Comparison of ENCODE assay signal across 10 mouse cellular contexts in the genomic region with DNA sequence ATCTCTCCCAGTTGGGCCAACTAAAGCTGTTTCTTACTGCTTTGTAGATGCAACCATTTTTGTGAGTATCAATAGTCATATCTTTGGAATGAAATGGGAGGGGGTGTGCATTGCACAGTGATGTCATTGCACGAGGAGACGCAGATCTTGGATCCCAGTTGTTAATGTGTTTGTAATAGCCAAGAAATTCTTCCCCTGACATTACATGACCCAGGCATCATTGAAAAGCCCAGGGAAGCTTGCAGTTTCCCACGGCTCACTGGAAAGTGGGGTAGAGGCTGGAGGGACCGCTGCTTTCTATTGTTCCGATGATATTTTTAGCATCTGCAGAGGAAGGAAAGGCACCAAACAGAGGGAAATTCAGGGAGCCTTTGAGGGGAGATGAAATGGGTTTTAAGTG. TPM values are rescaled to one million over a fixed set of nuclear protein-coding genes. Genes with fewer than 3 reads are reported as not detected.
DNase-seq lines count a peak whose midpoint lies in the region; ATAC-seq and TF ChIP-seq lines count a peak whose summit lies in the region.
"Had no signal": no experiment of that assay in that cellular context is flagged by ENCODE, and none has a peak within 500 bp of the region (broad histone marks: within the 10 kb centered on the region; RNA-seq: fewer than 3 reads in every experiment).

No protein-coding gene starts in this region.

- peak overlapping the region; percentile 92 for H3K27ac ChIP-seq in cortical plate, adult 2 months (ENCODE audit: insufficient read depth, low read length)
- no peak overlapping the region for H3K27ac ChIP-seq in heart, embryonic 11.5 days (ENCODE audit: low read depth, low read length)
- H3K27ac ChIP-seq in midbrain, embryonic 10.5 days (replicated peaks), result peak overlapping the region; percentile 28; the same call in 1 of the 2 replicates
- H3K27ac ChIP-seq: liver, embryonic 14.5 days had no signal

- H3K36me3 ChIP-seq in heart, embryonic 11.5 days (ENCODE audit: control insufficient read depth, insufficient read depth, low read length), result no peaks in the 10 kb centered on the region
- no peaks in the 10 kb centered on the region for H3K36me3 ChIP-seq in midbrain, embryonic 10.5 days

- H3K4me2 ChIP-seq in heart, embryonic 11.5 days, result peak overlapping the region; percentile 51

- peak; percentile 27; the same call in 1 of the 2 replicates for TF ChIP-seq POLR2A in cortical plate, adult 2 months (IDR thresholded peaks at IDR 0.05; ENCODE audit: extremely low read depth, insufficient read depth, low read length)

- no peak for TF ChIP-seq CTCF in cortical plate, adult 2 months (IDR thresholded peaks at IDR 0.05; ENCODE audit: extremely low read depth, insufficient read depth, low read length)

- H3K4me3 ChIP-seq in cortical plate, adult 2 months (ENCODE audit: insufficient read depth, low read length), result peak overlapping the region; percentile 42
- 0 out of 2 replicates have a peak overlapping the region, but pooled peaks have one; percentile 5 for H3K4me3 ChIP-seq in heart, embryonic 11.5 days (ENCODE audit: low read depth, low read length)
- H3K4me3 ChIP-seq in midbrain, embryonic 10.5 days, result no peak overlapping the region
- H3K4me3 ChIP-seq: erythroblast, embryonic 14.5 days had no signal

- peaks cover 7% of the 10 kb centered on the region; the same call in 1 of the 2 replicates for H3K4me1 ChIP-seq in cortical plate, adult 2 months (ENCODE audit: control insufficient read depth, insufficient read depth, low read length)
- H3K4me1 ChIP-seq in heart, embryonic 11.5 days (ENCODE audit: control insufficient read depth, insufficient read depth, low read length), result peaks cover 11% of the 10 kb centered on the region
- H3K4me1 ChIP-seq in midbrain, embryonic 10.5 days, result peaks cover 22% of the 10 kb centered on the region; the same call in 1 of the 2 replicates

- no peak for ATAC-seq in heart, embryonic 11.5 days (replicated peaks; ENCODE audit: insufficient number of reproducible peaks, low FRiP score, low TSS enrichment)

- WGBS in heart, embryonic 11.5 days (ENCODE audit: insufficient replicate concordance), result 33% methylated on average over 5 of the region's 5 CpGs
- 75% methylated on average over 5 of the region's 5 CpGs for WGBS in midbrain, embryonic 10.5 days

- DNase-seq in kidney, postnatal 10 days, result peak; percentile 20
- no peak for DNase-seq in kidney, adult 8-10 months
- no peak for DNase-seq in midbrain, embryonic 10.5 days (ENCODE audit: low spot score)
- DNase-seq in adrenal gland, postnatal 4 days (ENCODE audit: low spot score in 2 of 2), result no peak
- no peak for DNase-seq in adrenal gland, adult 18-20 months (ENCODE audit: low spot score in 2 of 2)
- no peak for DNase-seq in spleen, postnatal 4 days (ENCODE audit: low spot score in 2 of 2)

- H3K27me3 ChIP-seq in heart, embryonic 11.5 days (ENCODE audit: control insufficient read depth, insufficient read depth, low read length), result no peaks in the 10 kb centered on the region
- H3K27me3 ChIP-seq in midbrain, embryonic 10.5 days (ENCODE audit: low read depth, poor library complexity, severe bottlenecking), result no peaks in the 10 kb centered on the region

- H3K9ac ChIP-seq in heart, embryonic 11.5 days (ENCODE audit: low read depth, low read length), result peak overlapping the region; percentile 16; the same call in 1 of the 2 replicates
- H3K9ac ChIP-seq: liver, embryonic 14.5 days had no signal

- H3K9me3 ChIP-seq in heart, embryonic 11.5 days (replicated peaks; ENCODE audit: control insufficient read depth, low read length), result no peaks in the 10 kb centered on the region
- H3K9me3 ChIP-seq in midbrain, embryonic 10.5 days (replicated peaks), result no peaks in the 10 kb centered on the region

RNA-seq across cellular contexts. Expression of a gene that starts 25.8 kb away (rescaled TPM):
- 0.13 and 0.21 TPM in 2 replicates for polyA plus RNA-seq in cortical plate, adult 2 months (2012; rRNA removed)
- polyA plus RNA-seq in heart, embryonic 11.5 days (2014; fragmentation: Nextera tagmentation; extraction: Ambion mirVana), result 0.09 TPM in 1 of 2 replicates, not detected in the other
- not detected in 2 replicates for polyA plus RNA-seq in midbrain, embryonic 10.5 days (2016; fragmentation: Nextera tagmentation; extraction: Ambion mirVana)
- not detected for total RNA-seq in adrenal gland, postnatal 4 days (2021)
- not detected for total RNA-seq in adrenal gland, adult 18-20 months (2021)
- polyA plus RNA-seq: erythroblast, embryonic 14.5 days; liver, embryonic 14.5 days had no signal
